Mouse (Mus musculus) left cerebral cortex, adult 18-20 months (tissue): ENCODE data around the gene Prkca. TPM values are rescaled to one million over a fixed set of nuclear protein-coding genes. Genes with fewer than 3 reads are reported as not detected.

Experiments
- DNase-seq, 2 experiments: peaks; one replicate each; pipeline ENCODE4 v3.0.0; 2021 to 2022; ENCODE audit warnings: low spot score in 2 of 2, mixed read lengths in 1 of 2
- total RNA-seq, 2 experiments: library from RNA; stranded (reverse); gene quantifications; 2 replicates each; pipeline ENCODE4 v1.2.3; 2021

Gene Prkca
- total RNA-seq, 2 experiments from 2014 or later, result 156 to 175 TPM

DNA sequence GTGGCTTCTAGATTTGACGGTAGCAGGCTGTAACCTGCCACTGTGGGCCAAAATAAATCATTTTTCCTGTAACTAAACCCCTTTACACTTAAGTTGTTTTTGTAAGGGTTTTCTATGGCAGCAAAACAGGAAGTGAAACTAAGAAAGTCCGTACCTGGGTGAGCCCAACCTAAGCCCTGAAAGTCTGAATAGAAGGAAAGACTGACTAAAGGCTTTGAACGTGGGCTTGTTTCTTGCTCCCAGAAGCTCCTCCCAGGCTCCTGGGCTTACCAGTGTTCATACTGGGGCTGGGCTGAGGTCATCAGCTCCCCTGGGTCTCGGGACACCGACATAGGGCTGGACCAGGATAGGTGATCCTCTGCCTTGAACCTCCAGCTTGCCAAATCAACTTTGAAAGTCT lies 164.9 kb downstream of the Prkca start:
- no peak for DNase-seq

DNA sequence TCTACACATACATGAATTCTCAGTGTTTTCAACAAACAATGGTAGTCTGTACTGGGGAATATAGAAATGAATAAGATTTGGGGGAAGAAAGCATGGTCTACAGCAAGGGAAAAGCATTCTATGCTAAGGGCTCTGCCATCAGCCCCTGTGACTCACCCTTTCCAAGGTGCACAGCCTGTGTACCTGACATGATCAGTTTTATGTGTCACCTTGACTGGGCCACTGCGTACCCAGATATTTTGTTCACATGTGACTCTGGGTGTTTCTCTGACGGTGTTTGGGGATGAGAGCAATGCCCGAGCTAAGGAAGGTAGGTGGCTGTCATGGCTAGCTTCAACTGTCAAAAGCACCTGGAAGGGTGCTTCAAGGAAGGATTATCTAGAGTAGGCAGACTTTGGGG lies 165.5 kb downstream of the Prkca start:
- DNase-seq, result no peak

DNA sequence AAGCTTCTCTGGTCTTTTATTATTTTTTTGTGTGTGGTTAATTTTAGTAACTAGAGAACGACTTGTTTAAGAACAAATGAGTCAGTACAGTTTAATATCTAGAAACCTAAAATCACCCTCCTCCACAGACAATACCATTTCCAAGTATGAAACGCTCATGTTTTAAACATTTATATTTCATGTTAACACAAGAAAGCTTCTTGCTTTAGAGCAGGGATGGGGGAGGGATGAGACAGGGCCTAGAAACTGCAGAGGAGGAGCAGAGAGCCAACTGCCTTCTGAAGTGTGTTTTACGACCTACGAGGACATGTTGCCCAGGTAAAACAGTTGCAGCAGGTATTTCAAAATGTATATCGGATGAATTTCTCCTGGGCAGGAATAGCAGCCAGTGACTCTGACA lies 167.0 kb downstream of the Prkca start:
- DNase-seq, result no peak

DNA sequence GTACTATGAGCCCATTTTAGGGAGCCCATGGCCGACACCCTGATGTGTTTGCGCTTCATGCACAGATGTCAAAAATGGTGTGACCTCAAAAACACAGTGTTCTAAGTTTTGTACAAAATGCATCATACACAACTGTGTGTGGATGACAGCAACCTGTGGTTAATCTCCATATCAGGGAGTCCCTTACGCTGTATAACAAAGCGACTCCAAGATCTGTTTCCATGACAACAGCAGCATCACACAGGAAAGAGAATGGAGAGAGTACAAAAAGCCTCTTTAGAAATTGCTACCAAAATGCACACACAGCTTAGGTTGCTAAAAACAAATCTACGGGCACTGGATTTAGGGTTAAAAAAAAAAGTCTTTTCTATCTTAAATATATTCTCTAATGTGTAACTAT lies 171.8 kb downstream of the Prkca start:
- DNase-seq, result no peak

DNA sequence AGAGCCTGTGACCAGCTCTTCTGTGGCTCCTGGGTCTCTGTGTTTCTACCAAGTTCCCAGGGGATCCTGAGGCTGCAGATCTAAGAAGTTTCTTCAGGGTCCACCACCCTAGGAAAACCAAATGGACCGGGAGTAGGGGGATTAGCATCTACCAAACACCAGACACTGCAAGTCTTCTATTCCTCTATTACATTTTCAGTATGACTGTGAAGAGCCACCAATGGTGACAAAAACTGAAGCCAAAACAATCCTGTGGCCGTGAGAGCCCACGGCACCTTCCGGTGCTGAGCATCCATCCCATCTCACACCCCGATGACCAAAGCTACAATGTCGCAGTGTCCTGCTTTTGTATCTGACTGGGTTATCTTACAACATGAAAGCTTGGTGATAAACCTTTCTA lies 172.5 kb downstream of the Prkca start:
- no peak for DNase-seq

DNA sequence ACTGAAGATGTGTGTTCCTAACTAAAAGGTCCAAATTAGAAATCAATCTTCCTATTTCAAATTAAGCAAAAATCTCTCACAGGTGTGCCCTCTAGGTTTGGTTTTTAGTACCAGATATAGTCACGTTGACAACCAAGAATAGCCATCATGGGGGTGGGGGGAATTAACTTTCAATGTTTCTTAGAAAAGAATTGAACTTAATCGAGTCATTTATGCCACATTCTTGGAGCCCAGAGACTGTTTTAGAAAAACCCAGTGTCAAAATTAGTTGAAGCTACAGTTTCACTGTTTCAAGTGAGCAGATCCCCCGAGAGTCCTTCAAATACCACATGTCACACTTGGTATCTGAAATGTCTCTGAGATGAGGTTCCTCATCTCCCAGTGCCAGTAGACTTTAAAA lies 173.6 kb downstream of the Prkca start:
- DNase-seq, result no peak

DNA sequence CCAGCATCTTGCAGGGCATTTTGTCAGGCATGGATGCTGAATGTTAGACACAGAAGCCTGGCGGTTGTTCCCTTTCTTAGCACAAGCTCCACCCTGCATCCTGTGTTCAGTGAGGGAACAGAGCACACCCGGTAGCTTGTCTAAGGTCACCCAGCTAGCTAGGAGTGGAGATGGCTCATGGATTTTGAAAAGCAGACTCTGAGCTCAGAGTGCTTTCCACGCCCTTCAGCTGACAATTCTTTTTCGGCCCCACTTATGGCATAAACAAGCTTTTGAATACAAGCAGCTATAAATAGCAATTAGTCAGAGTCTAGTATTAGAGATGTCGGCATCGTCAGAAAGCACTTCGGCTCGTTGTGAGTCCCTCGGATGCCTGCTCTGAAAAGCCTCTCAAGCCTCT lies 178.0 kb downstream of the Prkca start:
- no peak for DNase-seq

DNA sequence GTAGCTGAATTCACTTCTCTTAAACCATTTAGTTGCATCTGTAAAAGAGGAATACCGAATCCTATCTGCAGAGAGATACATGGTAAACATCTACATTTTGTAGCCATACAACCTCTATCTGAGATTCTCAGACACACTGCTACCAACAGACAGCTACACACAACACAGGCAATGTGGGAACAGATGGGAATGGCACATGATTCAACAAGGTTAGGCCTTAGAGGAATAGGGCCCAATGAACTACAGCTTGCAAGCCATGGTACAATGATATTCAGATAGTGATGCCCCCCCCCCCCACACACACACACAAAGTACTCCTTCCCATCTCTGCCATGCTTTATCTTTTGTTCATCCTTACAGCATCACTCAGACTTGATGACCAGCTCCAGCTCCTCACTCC lies 181.1 kb downstream of the Prkca start:
- no peak for DNase-seq

DNA sequence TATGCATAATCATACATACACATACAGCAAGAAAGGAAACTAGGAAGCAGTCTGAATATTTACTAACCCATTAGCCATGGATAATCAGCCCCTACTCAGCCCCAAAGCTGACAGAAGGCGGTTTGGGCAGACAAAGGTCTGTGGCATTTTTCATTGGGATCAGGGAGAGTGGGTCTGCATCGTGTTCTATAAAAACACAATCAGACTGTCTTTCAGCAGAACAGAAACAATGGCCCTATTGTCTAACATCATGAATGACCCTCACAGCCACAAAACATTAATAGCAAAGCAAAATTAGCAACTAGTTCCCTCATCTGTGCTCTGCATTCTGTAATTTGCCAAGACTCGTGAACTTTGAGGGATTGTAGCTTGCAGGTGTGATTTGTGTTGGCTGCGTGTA lies 181.6 kb downstream of the Prkca start:
- no peak for DNase-seq

DNA sequence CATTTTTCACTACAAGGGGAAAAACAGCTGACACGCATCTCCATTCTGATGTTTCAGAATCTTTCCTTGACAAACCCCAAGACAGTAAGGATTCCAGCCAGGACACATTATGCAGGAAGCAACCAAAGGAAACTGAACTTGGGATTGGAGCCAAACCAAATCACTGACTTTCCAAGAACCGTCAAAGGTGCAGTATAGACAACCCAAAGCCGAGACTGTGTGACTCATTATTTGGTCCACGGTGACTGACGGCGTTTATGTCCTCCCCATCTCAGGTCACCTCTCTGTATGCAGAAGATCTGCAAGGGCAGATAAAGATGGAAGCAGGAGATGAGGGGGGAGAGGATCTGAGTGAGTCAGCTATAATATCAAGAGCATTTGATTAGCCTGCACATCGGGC lies 183.7 kb downstream of the Prkca start:
- DNase-seq, result no peak

DNA sequence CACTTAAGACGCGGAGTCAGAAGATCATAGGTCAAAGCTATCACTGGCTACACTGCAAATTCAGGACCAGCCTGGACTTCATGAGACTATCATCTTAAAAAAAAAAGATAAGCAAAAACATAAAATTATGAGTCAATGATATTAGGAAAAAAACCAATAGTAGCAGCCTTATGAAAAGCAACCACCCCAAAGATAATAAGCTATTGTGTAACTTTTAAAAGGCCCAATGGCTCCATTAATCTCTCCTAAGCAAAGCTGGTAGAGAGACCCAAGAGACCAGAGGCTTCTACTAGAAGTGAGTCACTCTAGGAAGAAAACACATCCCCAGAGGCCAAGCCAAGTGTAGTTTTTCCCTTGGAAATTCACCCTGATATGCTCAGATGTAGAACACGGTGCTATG lies 185.7 kb downstream of the Prkca start:
- DNase-seq, result no peak

DNA sequence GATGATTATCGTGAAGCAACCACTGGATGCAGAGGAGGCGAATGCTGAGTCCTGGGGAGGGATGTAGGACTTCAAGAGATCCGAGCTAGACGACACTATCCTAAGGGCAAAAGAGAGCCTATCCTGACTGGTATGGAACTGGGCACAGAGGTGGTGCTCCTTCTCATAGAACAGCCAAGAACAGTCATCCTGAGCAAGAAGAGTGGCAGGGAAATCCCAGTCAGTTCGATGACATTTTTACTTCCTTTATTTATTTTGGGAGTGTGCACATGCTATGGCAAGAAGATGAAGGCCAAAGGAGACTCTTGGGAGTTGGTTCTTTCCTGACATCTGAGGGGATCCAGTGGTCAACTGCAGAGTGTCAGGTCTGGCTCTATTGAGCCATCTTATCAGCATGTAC lies 186.7 kb downstream of the Prkca start:
- no peak for DNase-seq

DNA sequence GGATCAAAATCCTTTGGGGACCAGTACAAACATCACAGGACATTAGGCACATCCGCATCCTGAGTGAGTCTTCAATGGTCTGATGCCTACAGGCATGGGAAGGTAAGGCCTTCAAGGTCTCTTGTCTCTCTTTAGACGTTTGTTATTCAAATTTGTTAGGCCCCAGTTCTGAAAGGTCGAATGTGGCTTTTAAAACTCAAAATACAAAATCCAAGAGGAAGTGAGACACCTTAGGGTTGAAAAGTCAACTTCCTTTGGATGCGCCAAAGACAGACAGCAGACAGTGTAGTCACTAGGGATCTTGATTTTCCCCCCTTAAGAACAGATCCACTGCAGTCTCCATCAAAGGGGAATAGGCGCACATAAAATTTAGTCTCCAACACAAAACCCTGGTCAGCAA lies 187.6 kb downstream of the Prkca start:
- DNase-seq, result no peak

DNA sequence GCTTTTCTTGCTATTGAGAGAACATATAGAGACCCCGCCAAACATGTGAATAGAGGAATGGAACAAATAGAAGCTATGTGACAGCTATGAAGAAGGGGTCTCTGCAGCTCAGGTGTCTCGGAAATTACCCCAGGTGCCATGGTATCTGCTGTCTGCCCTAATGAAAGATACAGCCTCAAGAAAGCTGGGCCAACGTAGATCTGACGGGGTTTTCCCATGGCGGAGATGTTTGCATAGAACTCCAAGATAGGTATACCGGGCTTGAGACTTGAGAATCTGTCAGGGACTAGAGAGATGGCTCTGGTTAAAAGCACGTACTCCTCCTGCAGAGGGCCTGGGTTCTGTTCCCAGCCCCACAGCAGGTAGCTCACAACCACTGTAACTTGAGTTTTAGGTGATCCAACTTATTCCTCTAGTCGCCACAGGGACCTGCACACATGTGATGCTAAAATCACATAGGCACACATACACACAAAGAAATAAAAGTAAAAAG lies 188.6 kb downstream of the Prkca start:
- no peak for DNase-seq

DNA sequence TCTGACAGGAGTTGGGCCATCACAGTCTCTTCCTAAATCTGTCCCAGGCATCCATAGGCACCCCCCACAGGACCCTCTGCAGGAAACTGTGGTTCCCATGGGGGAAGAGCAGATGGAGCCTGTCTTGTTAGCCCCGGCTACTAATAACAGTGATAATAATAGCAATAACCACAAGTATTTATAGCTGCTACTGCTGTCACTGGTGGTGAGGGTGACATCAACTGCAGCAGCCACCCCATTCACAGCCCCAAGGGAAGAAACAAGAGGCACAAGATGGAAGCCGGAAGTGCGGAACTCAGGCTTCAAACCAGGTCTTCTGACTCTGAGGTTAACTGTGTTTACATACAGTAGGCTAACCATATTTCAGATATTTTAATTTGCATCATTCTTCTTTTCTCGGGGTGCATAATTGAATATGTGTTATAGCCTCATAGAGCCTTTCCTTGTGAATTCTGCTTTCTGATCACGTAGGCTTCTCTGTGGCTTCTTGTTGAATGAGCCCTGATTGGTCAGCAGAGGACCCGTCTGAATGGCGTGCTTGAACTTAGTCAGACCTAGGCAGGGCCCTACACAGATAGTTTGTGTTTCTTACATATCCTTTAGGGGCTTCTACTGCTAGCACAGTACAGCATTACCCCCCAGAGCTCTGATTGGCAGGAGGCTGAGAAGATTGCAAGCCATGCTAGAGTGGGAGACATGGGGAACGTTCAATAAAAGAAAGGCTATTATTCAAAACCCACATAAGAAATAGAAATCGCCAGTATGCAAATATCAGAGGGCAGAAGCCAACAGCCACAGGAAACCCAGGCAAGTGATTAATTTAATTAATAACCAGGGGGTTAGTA lies 189.5 kb downstream of the Prkca start:
- no peak for DNase-seq

DNA sequence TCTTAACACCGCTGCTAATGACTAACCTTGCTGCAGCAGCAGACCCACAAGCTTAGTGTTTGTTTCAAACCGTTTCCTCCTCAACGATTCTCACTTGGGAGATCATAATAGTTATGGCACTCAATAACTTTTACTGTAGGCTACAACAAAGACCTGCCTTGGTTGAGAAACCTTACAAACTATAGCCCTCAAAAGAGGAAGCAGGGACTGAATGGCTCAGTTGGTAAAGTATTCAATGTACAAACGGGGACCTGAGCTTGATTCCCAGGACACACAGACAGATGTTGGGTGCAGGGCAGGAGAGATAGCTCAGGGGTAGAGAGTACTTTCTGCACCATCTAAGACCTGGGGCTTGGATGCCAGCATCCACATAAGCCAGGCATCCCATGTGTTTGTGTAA lies 191.1 kb downstream of the Prkca start:
- DNase-seq, result no peak

DNA sequence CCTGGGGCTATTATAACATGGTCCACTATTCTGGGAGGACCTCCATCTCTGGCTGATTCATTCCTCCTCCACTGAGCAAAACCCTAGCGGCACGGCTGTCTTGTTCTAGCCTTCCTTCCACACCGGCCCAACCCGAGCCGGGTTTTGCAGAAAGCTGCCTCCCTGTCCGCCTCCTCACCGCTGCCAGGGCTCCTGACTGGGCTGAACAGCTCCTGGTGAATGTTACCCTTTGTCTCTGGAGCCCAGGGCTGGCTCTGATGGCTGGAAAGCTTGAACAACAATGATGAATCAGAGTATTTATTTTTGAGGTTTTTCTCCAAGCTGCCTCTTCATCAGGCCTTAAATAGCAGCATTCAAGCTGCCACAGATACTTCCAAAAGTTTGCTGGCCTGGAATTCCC lies 193.3 kb downstream of the Prkca start:
- peak; percentile 82 to 88 for DNase-seq

DNA sequence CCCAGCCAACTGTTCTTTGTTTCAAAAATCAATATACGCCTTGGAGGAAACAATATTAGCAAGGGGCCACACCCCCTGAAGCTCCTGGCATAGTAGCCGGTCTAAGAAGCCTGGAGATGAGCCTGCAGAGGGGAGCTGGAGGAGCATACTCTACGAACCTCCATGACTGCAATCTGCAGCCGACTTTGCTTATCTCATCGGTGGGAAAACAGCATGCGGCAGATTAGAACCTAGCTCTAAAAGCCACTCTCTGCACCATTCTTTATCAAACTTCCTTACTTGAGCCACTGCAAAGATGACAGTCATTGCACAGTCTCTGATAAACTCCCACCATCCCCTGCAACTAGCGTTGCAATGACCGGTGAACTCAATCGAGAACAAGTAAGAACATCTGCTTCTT lies 194.5 kb downstream of the Prkca start:
- no peak for DNase-seq

DNA sequence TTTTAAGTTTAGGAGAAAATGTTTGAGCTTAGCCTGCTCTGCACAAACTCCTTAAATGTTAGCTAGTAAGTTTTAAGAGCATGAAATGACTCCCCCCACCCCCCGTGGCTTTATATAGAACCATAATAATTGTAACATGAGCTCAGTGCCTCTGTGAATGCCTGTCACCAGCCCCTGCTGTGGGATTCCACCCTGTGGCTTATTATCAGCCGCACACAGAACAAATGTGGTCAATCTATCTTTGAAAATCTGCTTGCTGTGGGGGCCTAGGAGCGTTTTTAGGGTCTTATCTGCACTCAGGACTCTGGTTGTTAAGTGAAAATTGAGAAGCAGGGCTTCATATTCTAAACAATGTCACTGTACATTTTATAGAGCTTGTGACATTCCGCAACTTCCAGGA lies 195.2 kb downstream of the Prkca start:
- DNase-seq, result no peak

DNA sequence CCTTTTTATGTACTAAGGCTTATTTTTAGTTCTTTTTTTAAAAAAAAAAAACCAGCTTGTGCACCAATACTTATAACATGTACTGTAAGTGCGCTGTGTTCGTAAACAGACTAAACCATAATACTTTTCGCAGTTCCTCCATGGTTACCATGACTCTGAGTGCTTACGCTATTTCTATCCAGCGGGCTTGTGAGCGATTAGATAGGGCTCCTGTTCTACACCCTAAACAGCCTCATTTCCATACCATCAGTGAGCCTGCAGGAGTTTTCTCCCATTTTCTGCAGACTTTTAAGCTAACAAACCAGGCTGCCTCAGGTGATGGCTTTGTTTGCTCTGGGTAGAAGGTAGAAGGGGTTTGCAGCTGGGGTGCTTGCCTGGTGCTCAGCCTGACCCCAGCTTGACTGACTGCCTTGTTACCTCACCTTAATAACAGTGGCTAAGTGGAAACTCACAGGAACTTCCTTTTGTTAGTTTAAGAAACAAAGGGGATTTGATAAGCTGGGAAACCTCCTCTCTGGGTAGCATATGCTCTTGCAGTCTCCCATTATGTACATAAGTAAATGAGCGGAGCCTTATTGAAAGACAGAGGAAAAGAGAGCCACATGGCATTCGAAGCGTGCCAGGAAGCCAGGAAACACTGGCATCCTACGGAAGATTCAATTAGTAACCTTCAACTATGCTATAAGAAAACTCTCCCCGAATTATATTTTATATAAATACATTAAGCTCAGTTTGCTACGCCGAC lies 197.8 kb downstream of the Prkca start:
- no peak for DNase-seq

DNA sequence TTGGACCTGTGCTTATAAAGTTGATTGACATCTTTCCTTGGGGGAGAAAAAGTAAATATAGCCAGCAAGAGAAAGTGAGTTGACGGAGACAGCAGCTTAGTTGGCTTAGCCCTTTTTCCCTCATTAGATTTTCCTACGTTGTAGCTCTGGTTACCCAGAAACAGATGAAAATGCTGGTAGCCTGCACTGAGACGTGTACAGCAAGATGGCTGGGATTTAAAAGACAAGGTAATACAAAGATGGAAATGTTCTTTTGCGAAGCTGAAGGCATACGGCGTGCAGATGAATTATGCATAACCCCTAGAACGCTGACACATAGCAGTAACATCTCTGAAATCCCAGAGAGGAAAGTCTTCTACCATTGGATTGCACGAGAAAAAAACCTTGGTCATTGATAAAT lies 198.6 kb downstream of the Prkca start:
- no peak for DNase-seq

DNA sequence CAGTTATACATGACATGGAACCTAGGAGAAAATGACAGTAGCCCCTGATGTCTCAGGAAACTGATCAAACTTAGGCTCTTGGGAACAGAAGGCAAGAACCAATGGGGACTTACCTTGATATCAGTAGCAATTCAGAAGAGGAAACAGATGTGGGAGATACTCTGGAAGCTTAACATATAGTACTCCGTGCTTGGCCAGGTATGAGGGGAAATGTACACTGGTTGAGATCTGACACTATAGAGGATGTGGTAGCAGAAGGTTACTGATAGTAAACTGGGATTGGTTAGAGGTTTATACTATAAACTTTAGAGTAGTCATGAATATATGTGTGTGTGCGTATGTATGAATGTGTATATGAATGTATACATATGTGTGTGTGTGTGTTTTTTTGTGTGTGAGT lies 200.0 kb downstream of the Prkca start:
- DNase-seq, result no peak

DNA sequence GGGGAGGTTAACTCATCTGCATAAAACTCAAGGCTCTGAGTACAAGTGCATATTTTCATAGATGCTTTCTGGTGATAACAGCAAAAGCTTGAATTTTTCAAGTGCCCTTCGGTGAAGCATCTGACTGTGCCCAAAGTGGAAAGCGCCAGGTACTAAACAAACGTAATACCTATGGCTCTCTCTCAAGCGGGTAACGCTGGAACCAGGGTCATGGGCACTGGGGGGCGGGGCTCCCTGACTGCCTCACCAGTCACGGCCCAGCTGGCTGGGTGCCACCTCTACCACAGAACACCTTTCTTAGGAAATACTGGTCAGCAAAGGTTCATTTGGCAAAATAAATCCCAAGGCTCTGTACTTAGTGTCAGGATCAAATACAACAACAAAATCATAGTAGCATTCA lies 203.7 kb downstream of the Prkca start:
- no peak for DNase-seq
